11 mouse cellular contexts compared by ENCODE assay signal in genomic region chr14:76474165-76474564, GRCm38 (mm10). TPM values are rescaled to one million over a fixed set of nuclear protein-coding genes. Genes with fewer than 3 reads are reported as not detected.
DNase-seq lines count a peak whose midpoint lies in the region; ATAC-seq and TF ChIP-seq lines count a peak whose summit lies in the region.
"Had no signal": no experiment of that assay in that cellular context is flagged by ENCODE, and none has a peak within 500 bp of the region (broad histone marks: within the 10 kb centered on the region; RNA-seq: fewer than 3 reads in every experiment).

No protein-coding gene starts in this region.

- H3K27me3 ChIP-seq in hindbrain, postnatal 0 days (ENCODE audit: insufficient read depth, low read length) = no peaks in the 10 kb centered on the region
- H3K27me3 ChIP-seq in hindbrain, embryonic 14.5 days (ENCODE audit: control insufficient read depth, insufficient read depth, low read length) = no peaks in the 10 kb centered on the region
- no peaks in the 10 kb centered on the region for H3K27me3 ChIP-seq in thymus, adult 2 months (ENCODE audit: control insufficient read depth, insufficient read depth, low read length)
- H3K27me3 ChIP-seq in stomach, postnatal 0 days (ENCODE audit: control insufficient read depth, insufficient read depth, low read length) = no peaks in the 10 kb centered on the region
- H3K27me3 ChIP-seq: heart, embryonic 15.5 days had no signal

- H3K4me2 ChIP-seq in hindbrain, postnatal 0 days (ENCODE audit: low read depth, low read length) = no peak overlapping the region
- no peak overlapping the region for H3K4me2 ChIP-seq in hindbrain, embryonic 14.5 days (replicated peaks)
- no peak overlapping the region for H3K4me2 ChIP-seq in stomach, postnatal 0 days (replicated peaks; ENCODE audit: low read depth)
- H3K4me2 ChIP-seq: heart, embryonic 15.5 days had no signal

- no peak overlapping the region for H3K4me3 ChIP-seq in hindbrain, postnatal 0 days (ENCODE audit: low read length)
- H3K4me3 ChIP-seq in hindbrain, embryonic 14.5 days (replicated peaks; ENCODE audit: low read length) = no peak overlapping the region
- H3K4me3 ChIP-seq in thymus, adult 2 months (ENCODE audit: control insufficient read depth, insufficient read depth, low read length) = no peak overlapping the region
- H3K4me3 ChIP-seq in stomach, postnatal 0 days (ENCODE audit: low read depth, low read length) = no peak overlapping the region
- H3K4me3 ChIP-seq: heart, embryonic 15.5 days had no signal

- H3K27ac ChIP-seq in hindbrain, postnatal 0 days = no peak overlapping the region
- H3K27ac ChIP-seq in hindbrain, embryonic 14.5 days = no peak overlapping the region
- no peak overlapping the region for H3K27ac ChIP-seq in thymus, adult 2 months (ENCODE audit: control insufficient read depth, insufficient read depth, low read length)
- no peak overlapping the region for H3K27ac ChIP-seq in stomach, postnatal 0 days (replicated peaks)
- H3K27ac ChIP-seq: heart, embryonic 15.5 days had no signal

- peak; percentile 45 for DNase-seq in hindbrain, postnatal 0 days (ENCODE audit: low spot score)
- no peak for DNase-seq in hindbrain, embryonic 14.5 days (ENCODE audit: low spot score)
- peak; percentile 19 for DNase-seq in thymus, adult 2 months
- DNase-seq in thymus, adult 18-20 months = no peak
- DNase-seq in R1 (ENCODE audit: low read depth, low spot score) = peak; percentile 70
- no peak for DNase-seq in stomach, postnatal 0 days (ENCODE audit: low spot score)
- no peak for DNase-seq in right cerebral cortex, postnatal 25 days
- DNase-seq: kidney, adult 11 months; right cerebral cortex, postnatal 14 days had no signal

- no peak overlapping the region for H3K9ac ChIP-seq in hindbrain, postnatal 0 days (replicated peaks; ENCODE audit: low read length)
- H3K9ac ChIP-seq in hindbrain, embryonic 14.5 days = no peak overlapping the region
- H3K9ac ChIP-seq in stomach, postnatal 0 days (ENCODE audit: low read length) = no peak overlapping the region
- H3K9ac ChIP-seq: heart, embryonic 15.5 days had no signal

- no peaks in the 10 kb centered on the region for H3K9me3 ChIP-seq in hindbrain, postnatal 0 days (ENCODE audit: low read length)
- no peaks in the 10 kb centered on the region for H3K9me3 ChIP-seq in hindbrain, embryonic 14.5 days (ENCODE audit: control insufficient read depth, low read length)
- no peaks in the 10 kb centered on the region for H3K9me3 ChIP-seq in stomach, postnatal 0 days (ENCODE audit: control insufficient read depth, low read length)
- H3K9me3 ChIP-seq: heart, embryonic 15.5 days had no signal

- ATAC-seq in hindbrain, postnatal 0 days = no peak
- ATAC-seq in hindbrain, embryonic 14.5 days (ENCODE audit: low FRiP score) = no peak
- no peak for ATAC-seq in stomach, postnatal 0 days (ENCODE audit: low FRiP score, low TSS enrichment)
- no peak for ATAC-seq in monocyte, adult 5-6 weeks (replicated peaks; ENCODE audit: insufficient number of reproducible peaks, low FRiP score, low TSS enrichment, poor library complexity, severe bottlenecking)

- H3K4me1 ChIP-seq in hindbrain, postnatal 0 days (ENCODE audit: insufficient read depth, low read length) = no peaks in the 10 kb centered on the region
- 0 out of 2 replicates have a peak, but pooled peaks cover 5% of the 10 kb centered on the region for H3K4me1 ChIP-seq in hindbrain, embryonic 14.5 days (replicated peaks; ENCODE audit: control insufficient read depth, insufficient read depth, low read length)
- H3K4me1 ChIP-seq in thymus, adult 2 months (replicated peaks; ENCODE audit: control insufficient read depth, insufficient read depth, low read length) = no peaks in the 10 kb centered on the region
- no peaks in the 10 kb centered on the region for H3K4me1 ChIP-seq in stomach, postnatal 0 days (replicated peaks; ENCODE audit: control insufficient read depth, insufficient read depth)

- no peak for TF ChIP-seq POLR2A in thymus, adult 2 months (IDR thresholded peaks at IDR 0.05; ENCODE audit: control insufficient read depth, extremely low read depth, insufficient read depth, low read length, poor library complexity)

- no peak for TF ChIP-seq EP300 in stomach, postnatal 0 days (optimal IDR thresholded peaks at IDR 0.05)

- H3K36me3 ChIP-seq in hindbrain, postnatal 0 days (ENCODE audit: insufficient read depth, low read length) = no peaks in the 10 kb centered on the region
- 0 out of 2 replicates have a peak, but pooled peaks cover 7% of the 10 kb centered on the region for H3K36me3 ChIP-seq in hindbrain, embryonic 14.5 days (replicated peaks; ENCODE audit: control insufficient read depth, insufficient read depth)
- no peaks in the 10 kb centered on the region for H3K36me3 ChIP-seq in thymus, adult 2 months (ENCODE audit: control insufficient read depth, insufficient read depth, low read length)
- H3K36me3 ChIP-seq in stomach, postnatal 0 days (ENCODE audit: control insufficient read depth, insufficient read depth, low read length) = no peaks in the 10 kb centered on the region
- H3K36me3 ChIP-seq: heart, embryonic 15.5 days had no signal

- 86% methylated on average over 1 of the region's 1 CpGs for WGBS in hindbrain, postnatal 0 days
- WGBS in hindbrain, embryonic 14.5 days = 75% methylated on average over 1 of the region's 1 CpGs
- WGBS in thymus, adult 2 months = 16% methylated on average over 1 of the region's 1 CpGs
- 67% methylated on average over 1 of the region's 1 CpGs for WGBS in stomach, postnatal 0 days

- TF ChIP-seq CTCF in hindbrain, postnatal 0 days (IDR thresholded peaks at IDR 0.05; ENCODE audit: low read depth) = peak; percentile 52
- no peak for TF ChIP-seq CTCF in thymus, adult 2 months (IDR thresholded peaks at IDR 0.05; ENCODE audit: borderline replicate concordance, control insufficient read depth, extremely low read depth, insufficient read depth, low read length, poor library complexity)
- peak; percentile 64 for TF ChIP-seq CTCF in stomach, postnatal 0 days (IDR thresholded peaks at IDR 0.05; ENCODE audit: low read depth)

RNA-seq across cellular contexts. Expression of gene Tsc22d1, which starts 59.4 kb away (rescaled TPM):
- total RNA-seq in hindbrain, postnatal 0 days (2014; rRNA removed) = 525 and 569 TPM in 2 replicates
- polyA plus RNA-seq in hindbrain, postnatal 0 days (2015; fragmentation: Nextera tagmentation; extraction: Ambion mirVana) = 544 and 588 TPM in 2 replicates
- 891 and 894 TPM in 2 replicates for polyA plus RNA-seq in hindbrain, embryonic 14.5 days (2014; fragmentation: Nextera tagmentation; extraction: Ambion mirVana)
- polyA plus RNA-seq in thymus, adult 2 months (2012; rRNA removed) = 126 and 142 TPM in 2 replicates
- 310 and 313 TPM in 2 replicates for polyA plus RNA-seq in stomach, postnatal 0 days (2015; fragmentation: Nextera tagmentation; extraction: Ambion mirVana)
- 38.7 to 298 TPM (median 42.7 TPM) in 3 replicates for total RNA-seq in monocyte, adult 5-6 weeks (2017)

Comparison
In these comparisons a context has a peak if more than half of its experiments do, and no peak if none do; other contexts are left out.
1. DNase-seq: peak in hindbrain, postnatal 0 days (single experiment), thymus, adult 2 months (single experiment) and R1 (single experiment); none in hindbrain, embryonic 14.5 days (single experiment), thymus, adult 18-20 months (0 of 2), stomach, postnatal 0 days (single experiment) and right cerebral cortex, postnatal 25 days (single experiment).